Mouse (Mus musculus): ENCODE measurements at regions not wholly inside any gene's neighbourhood (a gene's known extent, or its start where the extent isn't known, plus 50 kb on each side); places are given as distances from the start of the nearest gene placed in this dataset.

GRCm38 (mm10) chr3:83553858-83554257, 212.3 kb upstream of the Sfrp2 start:
- DNase-seq (ENCODE audit: low spot score): no peak

- no peak for DNase-seq (ENCODE audit: low spot score)
Measured at GRCm38 (mm10) chr3:83556788-83557515, 209.2 kb upstream of the Sfrp2 start.

- DNase-seq (ENCODE audit: low spot score): no peak
Measured at GRCm38 (mm10) chr3:83562026-83562425, 204.1 kb upstream of the Sfrp2 start.

GRCm38 (mm10) chr3:83575526-83575925, 190.6 kb upstream of the Sfrp2 start:
- no peak for DNase-seq (ENCODE audit: low spot score)

GRCm38 (mm10) chr3:83576155-83576554, 190.0 kb upstream of the Sfrp2 start:
- no peak for DNase-seq (ENCODE audit: low spot score)

- no peak for DNase-seq (ENCODE audit: low spot score)
Measured at GRCm38 (mm10) chr3:83580766-83581165, 185.4 kb upstream of the Sfrp2 start.

GRCm38 (mm10) chr3:83582256-83582655, 183.9 kb upstream of the Sfrp2 start:
- DNase-seq (ENCODE audit: low spot score): no peak

GRCm38 (mm10) chr3:83583071-83583672, 182.9 kb upstream of the Sfrp2 start:
- no peak for DNase-seq (ENCODE audit: low spot score)

- no peak for DNase-seq (ENCODE audit: low spot score)
Measured at GRCm38 (mm10) chr3:83586086-83586485, 180.0 kb upstream of the Sfrp2 start.

GRCm38 (mm10) chr3:83586551-83586950, 179.6 kb upstream of the Sfrp2 start:
- DNase-seq (ENCODE audit: low spot score): no peak

GRCm38 (mm10) chr3:83589127-83589526, 177.0 kb upstream of the Sfrp2 start:
- DNase-seq (ENCODE audit: low spot score): no peak

GRCm38 (mm10) chr3:83591206-83591605, 174.9 kb upstream of the Sfrp2 start:
- DNase-seq (ENCODE audit: low spot score): no peak

GRCm38 (mm10) chr3:83593321-83593720, 172.8 kb upstream of the Sfrp2 start:
- no peak for DNase-seq (ENCODE audit: low spot score)

GRCm38 (mm10) chr3:83601506-83601905, 164.6 kb upstream of the Sfrp2 start:
- DNase-seq (ENCODE audit: low spot score): no peak

GRCm38 (mm10) chr3:83609095-83609770, 156.9 kb upstream of the Sfrp2 start:
- DNase-seq (ENCODE audit: low spot score): no peak

- no peak for DNase-seq (ENCODE audit: low spot score)
Measured at GRCm38 (mm10) chr3:83620435-83620834, 145.7 kb upstream of the Sfrp2 start.

GRCm38 (mm10) chr3:83633032-83633431, 133.1 kb upstream of the Sfrp2 start:
- no peak for DNase-seq (ENCODE audit: low spot score)

GRCm38 (mm10) chr3:83640433-83640832, 125.7 kb upstream of the Sfrp2 start:
- DNase-seq (ENCODE audit: low spot score): no peak

GRCm38 (mm10) chr3:83663716-83664115, 102.4 kb upstream of the Sfrp2 start:
- DNase-seq (ENCODE audit: low spot score): no peak

GRCm38 (mm10) chr3:83676147-83676546, 90.0 kb upstream of the Sfrp2 start:
- DNase-seq (ENCODE audit: low spot score): no peak

GRCm38 (mm10) chr3:83686611-83687010, 79.5 kb upstream of the Sfrp2 start:
- DNase-seq (ENCODE audit: low spot score): no peak

- no peak for DNase-seq (ENCODE audit: low spot score)
Measured at GRCm38 (mm10) chr3:83687503-83687902, 78.6 kb upstream of the Sfrp2 start.

Measured in ovary, postnatal 10 days (tissue).